Mouse (Mus musculus): Measurements from ENCODE around the gene Cabp1.

- TF ChIP-seq CTCF (IDR thresholded peaks at IDR 0.05; ENCODE audit: extremely low read depth, insufficient read depth, insufficient read length, insufficient replicate concordance), result no peak
- no peak for TF ChIP-seq POLR2A (IDR thresholded peaks at IDR 0.05; ENCODE audit: low read depth, low read length)
These were observed 10.6 kb upstream of the Cabp1 start for GRCm38 (mm10) chr5:115204562-115205311.

Measured in spleen, adult 2 months (tissue).